Mouse (Mus musculus) intestine, postnatal 0 days (tissue): ENCODE measurements at regions not wholly inside any gene's neighbourhood (a gene's known extent, or its start where the extent isn't known, plus 50 kb on each side); places are given as distances from the start of the nearest gene placed in this dataset.

Experiments used
- ATAC-seq: fragments of 200-750 bp; cut with Nextera tagmentation; 2 replicates; pipeline ENCODE4 v1.8.0; 2017; ENCODE audit warnings: mild to moderate bottlenecking, moderate TSS enrichment, moderate library complexity
- H3K27ac ChIP-seq: fragments of 300-500 bp; sonication (generic); 2 replicates; pipeline ENCODE4 v1.5.1; 2014; ENCODE audit warnings: mild to moderate bottlenecking, low read depth, low read length, moderate library complexity
- H3K27me3 ChIP-seq: fragments of 300-500 bp; sonication (generic); replicated peaks from 2 replicates; pipeline ENCODE4 v1.6.1; 2014; ENCODE audit warnings: low read length, mixed read lengths; ENCODE audit not compliant: control insufficient read depth, insufficient read depth
- H3K36me3 ChIP-seq: fragments of 300-500 bp; sonication (generic); 2 replicates; pipeline ENCODE4 v1.6.1; 2014; ENCODE audit warnings: mild to moderate bottlenecking, moderate library complexity; ENCODE audit not compliant: control insufficient read depth, insufficient read depth
- H3K4me1 ChIP-seq: fragments of 300-500 bp; sonication (generic); replicated peaks from 2 replicates; pipeline ENCODE4 v1.6.1; 2014; ENCODE audit warnings: antibody characterized with exemption, low read length, mixed read lengths; ENCODE audit not compliant: control insufficient read depth, insufficient read depth
- H3K4me2 ChIP-seq: fragments of 300-500 bp; sonication (generic); replicated peaks from 2 replicates; pipeline ENCODE4 v1.6.1; 2014; ENCODE audit warnings: low read depth, mild to moderate bottlenecking, moderate library complexity
- H3K4me3 ChIP-seq: fragments of 300-500 bp; sonication (generic); 2 replicates; pipeline ENCODE4 v1.5.1; 2014; ENCODE audit warnings: low read depth, low read length
- H3K9ac ChIP-seq: fragments of 300-500 bp; sonication (generic); 2 replicates; pipeline ENCODE4 v1.6.1; 2014; ENCODE audit warnings: mild to moderate bottlenecking, low read depth, low read length
- H3K9me3 ChIP-seq: fragments of 300-500 bp; sonication (generic); 2 replicates; pipeline ENCODE4 v1.6.1; 2016; ENCODE audit warnings: mixed run types; ENCODE audit not compliant: control insufficient read depth
- CTCF ChIP-seq: sonication (generic); IDR thresholded peaks from 2 replicates; pipeline ENCODE4 v1.5.1; 2016; ENCODE audit warnings: low read depth, mild to moderate bottlenecking, control low read depth, antibody characterized with exemption, moderate library complexity
- WGBS: fragments of 180-500 bp; shearing (Covaris S2); extraction: QIAGEN DNeasy Blood & Tissue Kit; methylation state at CpG from one replicate; pipeline ENCODE4 v1.1.7; 2014; 5-methylcytosine and 5-hydroxymethylcytosine counted together

DNA sequence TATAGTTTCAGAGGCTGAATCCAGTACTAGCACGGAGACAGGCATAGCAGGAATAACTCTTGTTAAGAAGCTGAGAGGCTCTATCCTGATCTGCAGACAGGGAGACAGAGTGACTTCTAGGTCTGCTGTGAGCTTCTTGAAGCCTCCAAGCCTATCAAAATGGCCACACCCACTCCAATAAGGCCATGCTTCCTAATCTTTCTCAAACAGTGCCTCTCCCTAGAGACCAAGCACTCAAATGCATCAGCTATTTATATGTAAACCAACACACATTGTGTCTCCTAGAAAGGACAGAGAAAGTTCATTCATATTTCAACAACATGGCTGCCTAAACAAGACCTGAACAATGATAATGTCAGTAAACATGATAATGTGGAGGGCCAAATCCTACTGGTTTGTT is 384.2 kb downstream of the Tfec start:
- no peak overlapping the region for H3K4me3 ChIP-seq
- no peak overlapping the region for H3K27ac ChIP-seq
- H3K36me3 ChIP-seq = no peaks in the 10 kb centered on the region
- no peak for TF ChIP-seq CTCF
- H3K9me3 ChIP-seq = no peaks in the 10 kb centered on the region
- H3K9ac ChIP-seq = no peak overlapping the region
- H3K4me1 ChIP-seq = no peaks in the 10 kb centered on the region
- no peaks in the 10 kb centered on the region for H3K27me3 ChIP-seq
- 44% methylated on average over 1 of the region's 1 CpGs for WGBS
- H3K4me2 ChIP-seq = no peak overlapping the region
- ATAC-seq = no peak

- Histone ChIP-seq H3K9ac (no peak overlapping the region), H3K36me3 (no peaks in the 10 kb centered on the region), H3K4me1 (no peaks in the 10 kb centered on the region), H3K4me3 (no peak overlapping the region), H3K27me3 (no peaks in the 10 kb centered on the region), H3K4me2 (no peak overlapping the region), H3K9me3 (no peaks in the 10 kb centered on the region), H3K27ac (no peak overlapping the region)
- ATAC-seq = no peak
- no peak for TF ChIP-seq CTCF
These were observed 384.7 kb downstream of the Tfec start for GRCm38 (mm10) chr6:16513541-16513940.

- no peak overlapping the region for H3K27ac ChIP-seq
- no peaks in the 10 kb centered on the region for H3K9me3 ChIP-seq
- no peaks in the 10 kb centered on the region for H3K4me1 ChIP-seq
- ATAC-seq = no peak
- no peak for TF ChIP-seq CTCF
- no peaks in the 10 kb centered on the region for H3K27me3 ChIP-seq
- 76% methylated on average over 4 of the region's 4 CpGs for WGBS
- no peak overlapping the region for H3K4me3 ChIP-seq
- no peak overlapping the region for H3K9ac ChIP-seq
- no peaks in the 10 kb centered on the region for H3K36me3 ChIP-seq
- no peak overlapping the region for H3K4me2 ChIP-seq
These were observed 394.4 kb downstream of the Tfec start for GRCm38 (mm10) chr6:16503836-16504235.

DNA sequence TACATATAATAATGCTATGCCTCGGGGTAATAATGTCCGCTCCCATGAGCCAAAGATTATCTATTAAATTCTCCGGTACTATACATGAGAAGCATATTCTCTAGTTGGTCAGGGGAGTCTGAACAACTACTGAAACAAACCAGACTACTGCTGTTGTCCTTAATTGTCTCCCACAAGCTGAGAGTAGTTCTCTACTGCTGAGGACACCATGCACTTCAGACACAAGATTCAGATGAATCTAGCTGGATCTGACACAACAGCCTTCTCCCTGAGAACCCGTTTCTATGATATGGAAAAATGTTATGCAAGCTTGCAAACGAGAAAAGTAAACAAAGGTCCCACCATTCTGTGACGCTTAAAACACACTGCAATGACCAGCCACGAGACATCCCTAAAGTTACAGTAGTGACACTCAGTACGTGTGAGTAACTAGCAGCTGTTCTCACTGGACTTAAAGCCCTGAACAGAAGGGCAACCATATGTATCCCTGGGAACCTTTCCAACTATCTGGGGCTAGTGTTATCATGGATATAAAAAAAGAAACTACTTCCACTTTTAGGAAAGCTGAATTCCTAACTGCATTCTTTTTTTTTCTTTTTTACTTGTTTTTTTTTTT is 411.1 kb downstream of the Tfec start:
- no peaks in the 10 kb centered on the region for H3K27me3 ChIP-seq
- H3K4me3 ChIP-seq = no peak overlapping the region
- WGBS = 56% methylated on average over 8 of the region's 8 CpGs
- no peak for ATAC-seq
- H3K27ac ChIP-seq = no peak overlapping the region
- H3K4me2 ChIP-seq = no peak overlapping the region
- H3K36me3 ChIP-seq = no peaks in the 10 kb centered on the region
- no peak for TF ChIP-seq CTCF
- no peaks in the 10 kb centered on the region for H3K9me3 ChIP-seq
- no peak overlapping the region for H3K9ac ChIP-seq
- H3K4me1 ChIP-seq = no peaks in the 10 kb centered on the region

GRCm38 (mm10) chr6:16483295-16483694 is 414.9 kb downstream of the Tfec start:
- no peaks in the 10 kb centered on the region for H3K27me3 ChIP-seq
- no peak overlapping the region for H3K9ac ChIP-seq
- no peak overlapping the region for H3K27ac ChIP-seq
- H3K4me3 ChIP-seq = no peak overlapping the region
- no peak for ATAC-seq
- no peaks in the 10 kb centered on the region for H3K9me3 ChIP-seq
- 84% methylated on average over 5 of the region's 5 CpGs for WGBS
- no peak overlapping the region for H3K4me2 ChIP-seq
- no peaks in the 10 kb centered on the region for H3K36me3 ChIP-seq
- TF ChIP-seq CTCF = no peak
- no peaks in the 10 kb centered on the region for H3K4me1 ChIP-seq

- no peak overlapping the region for H3K4me3 ChIP-seq
- TF ChIP-seq CTCF = no peak
- H3K4me2 ChIP-seq = no peak overlapping the region
- no peaks in the 10 kb centered on the region for H3K27me3 ChIP-seq
- ATAC-seq = no peak
- no peak overlapping the region for H3K9ac ChIP-seq
- no peaks in the 10 kb centered on the region for H3K9me3 ChIP-seq
- H3K27ac ChIP-seq = no peak overlapping the region
- no peaks in the 10 kb centered on the region for H3K4me1 ChIP-seq
- WGBS = 55% methylated on average over 3 of the region's 3 CpGs
- no peaks in the 10 kb centered on the region for H3K36me3 ChIP-seq
These were observed 429.4 kb downstream of the Tfec start for GRCm38 (mm10) chr6:16468693-16469375.

GRCm38 (mm10) chr6:16458279-16458678 is 440.0 kb downstream of the Tfec start:
- Histone ChIP-seq H3K4me2 (no peak overlapping the region), H3K4me1 (no peaks in the 10 kb centered on the region), H3K36me3 (no peaks in the 10 kb centered on the region), H3K9ac (no peak overlapping the region), H3K27me3 (no peaks in the 10 kb centered on the region), H3K27ac (no peak overlapping the region), H3K4me3 (no peak overlapping the region), H3K9me3 (no peaks in the 10 kb centered on the region)
- TF ChIP-seq CTCF = no peak
- 85% methylated on average over 3 of the region's 3 CpGs for WGBS
- no peak for ATAC-seq
